Mouse (Mus musculus): ENCODE measurements around the gene Snrnp27. TPM values are rescaled to one million over a fixed set of nuclear protein-coding genes. Genes with fewer than 3 reads are reported as not detected.

The Snrnp27 gene
- total RNA-seq, 1 experiment: 58.3 TPM

- H3K4me3 ChIP-seq (ENCODE audit: insufficient read depth in 1 of 2, low read depth in 1 of 2, low read length in 2 of 2, poor library complexity in 1 of 2, severe bottlenecking in 1 of 2): no peak overlapping the region
- TF ChIP-seq HCFC1 (IDR thresholded peaks at IDR 0.05; ENCODE audit: borderline replicate concordance, insufficient read depth, low read length): no peak
- no peak for TF ChIP-seq MAFK (IDR thresholded peaks at IDR 0.05; ENCODE audit: insufficient read depth, low read depth, low read length)
- TF ChIP-seq ZNF384 (IDR thresholded peaks at IDR 0.05; ENCODE audit: low read depth, low read length): no peak
- no peak for TF ChIP-seq CHD2 (IDR thresholded peaks at IDR 0.05; ENCODE audit: low read depth, low read length)
- no peak for TF ChIP-seq ZC3H11A (IDR thresholded peaks at IDR 0.05; ENCODE audit: borderline replicate concordance, low read depth, low read length)
- H3K27ac ChIP-seq (ENCODE audit: insufficient read depth, low read depth, low read length, poor library complexity, severe bottlenecking): no peak overlapping the region
- in situ Hi-C loops (cut with MboI; ENCODE audit: low sequenced_read_pairs in 2 of 2, unreplicated experiment in 2 of 2): no loop called here
- H3K36me3 ChIP-seq (ENCODE audit: control insufficient read depth, insufficient read depth, low read length, poor library complexity, severe bottlenecking): peaks cover 6% of the 10 kb centered on the region; the same call in 1 of the 2 replicates
- H3K9ac ChIP-seq (ENCODE audit: insufficient read depth, low read depth, low read length, poor library complexity, severe bottlenecking): no peak overlapping the region
- DNase-seq (ENCODE audit: low read depth, low spot score): no peak
- H3K4me1 ChIP-seq (ENCODE audit: control insufficient read depth in 2 of 2, insufficient read depth in 2 of 2, low read length in 2 of 2, poor library complexity in 1 of 2): peaks cover 2 to 4% of the 10 kb centered on the region in 2 experiments; a peak in 2 of 4 replicates
- no peaks in the 10 kb centered on the region for H3K9me3 ChIP-seq (ENCODE audit: control insufficient read depth, insufficient read depth, low read depth, low read length)
Observed at GRCm38 (mm10) chr6:86667061-86667460, 17.3 kb downstream of the Snrnp27 start.

- no peak overlapping the region for H3K9ac ChIP-seq (ENCODE audit: insufficient read depth, low read depth, low read length, poor library complexity, severe bottlenecking)
- H3K9me3 ChIP-seq (ENCODE audit: control insufficient read depth, insufficient read depth, low read depth, low read length): no peaks in the 10 kb centered on the region
- in situ Hi-C loops (cut with MboI; ENCODE audit: low sequenced_read_pairs in 2 of 2, unreplicated experiment in 2 of 2): no loop called here
- no peak for DNase-seq (ENCODE audit: low read depth, low spot score)
- TF ChIP-seq MAFK (IDR thresholded peaks at IDR 0.05; ENCODE audit: insufficient read depth, low read depth, low read length): no peak
- TF ChIP-seq HCFC1 (IDR thresholded peaks at IDR 0.05; ENCODE audit: borderline replicate concordance, insufficient read depth, low read length): no peak
- no peak for TF ChIP-seq CHD2 (IDR thresholded peaks at IDR 0.05; ENCODE audit: low read depth, low read length)
- H3K4me1 ChIP-seq (ENCODE audit: control insufficient read depth in 2 of 2, insufficient read depth in 2 of 2, low read length in 2 of 2, poor library complexity in 1 of 2): peaks cover 2 to 4% of the 10 kb centered on the region in 2 experiments; a peak in 2 of 4 replicates
- H3K4me3 ChIP-seq (ENCODE audit: insufficient read depth in 1 of 2, low read depth in 1 of 2, low read length in 2 of 2, poor library complexity in 1 of 2, severe bottlenecking in 1 of 2): no peak overlapping the region
- H3K27ac ChIP-seq (ENCODE audit: insufficient read depth, low read depth, low read length, poor library complexity, severe bottlenecking): no peak overlapping the region
- H3K36me3 ChIP-seq (ENCODE audit: control insufficient read depth, insufficient read depth, low read length, poor library complexity, severe bottlenecking): peaks cover 4% of the 10 kb centered on the region; the same call in 1 of the 2 replicates
Observed at GRCm38 (mm10) chr6:86665560-86666307, 18.6 kb downstream of the Snrnp27 start.

GRCm38 (mm10) chr6:86665076-86665475 lies 19.2 kb downstream of the Snrnp27 start:
- peaks cover 4% of the 10 kb centered on the region in 2 experiments; a peak in 2 of 4 replicates for H3K4me1 ChIP-seq (ENCODE audit: control insufficient read depth in 2 of 2, insufficient read depth in 2 of 2, low read length in 2 of 2, poor library complexity in 1 of 2)
- no peak for DNase-seq (ENCODE audit: low read depth, low spot score)
- no peak overlapping the region for H3K4me3 ChIP-seq (ENCODE audit: insufficient read depth in 1 of 2, low read depth in 1 of 2, low read length in 2 of 2, poor library complexity in 1 of 2, severe bottlenecking in 1 of 2)
- H3K9ac ChIP-seq (ENCODE audit: insufficient read depth, low read depth, low read length, poor library complexity, severe bottlenecking): no peak overlapping the region
- no peak overlapping the region for H3K27ac ChIP-seq (ENCODE audit: insufficient read depth, low read depth, low read length, poor library complexity, severe bottlenecking)
- no peak for TF ChIP-seq CHD2 (IDR thresholded peaks at IDR 0.05; ENCODE audit: low read depth, low read length)
- no peak for TF ChIP-seq HCFC1 (IDR thresholded peaks at IDR 0.05; ENCODE audit: borderline replicate concordance, insufficient read depth, low read length)
- no peak for TF ChIP-seq MAFK (IDR thresholded peaks at IDR 0.05; ENCODE audit: insufficient read depth, low read depth, low read length)
- no peak for TF ChIP-seq ZC3H11A (IDR thresholded peaks at IDR 0.05; ENCODE audit: borderline replicate concordance, low read depth, low read length)
- H3K36me3 ChIP-seq (ENCODE audit: control insufficient read depth, insufficient read depth, low read length, poor library complexity, severe bottlenecking): peaks cover 4% of the 10 kb centered on the region; the same call in 1 of the 2 replicates
- in situ Hi-C loops (cut with MboI; ENCODE audit: low sequenced_read_pairs in 2 of 2, unreplicated experiment in 2 of 2): no loop called here
- H3K9me3 ChIP-seq (ENCODE audit: control insufficient read depth, insufficient read depth, low read depth, low read length): no peaks in the 10 kb centered on the region

GRCm38 (mm10) chr6:86660161-86660877 lies 24.0 kb downstream of the Snrnp27 start:
- peaks cover 4% of the 10 kb centered on the region; the same call in 1 of the 2 replicates for H3K36me3 ChIP-seq (ENCODE audit: control insufficient read depth, insufficient read depth, low read length, poor library complexity, severe bottlenecking)
- H3K27ac ChIP-seq (ENCODE audit: insufficient read depth, low read depth, low read length, poor library complexity, severe bottlenecking): no peak overlapping the region
- peaks cover 0 to 4% of the 10 kb centered on the region in 2 experiments; a peak in 1 of 4 replicates for H3K4me1 ChIP-seq (ENCODE audit: control insufficient read depth in 2 of 2, insufficient read depth in 2 of 2, low read length in 2 of 2, poor library complexity in 1 of 2)
- in situ Hi-C loops (cut with MboI; ENCODE audit: low sequenced_read_pairs in 2 of 2, unreplicated experiment in 2 of 2): no loop called here
- no peak for DNase-seq (ENCODE audit: low read depth, low spot score)
- H3K9ac ChIP-seq (ENCODE audit: insufficient read depth, low read depth, low read length, poor library complexity, severe bottlenecking): no peak overlapping the region
- no peaks in the 10 kb centered on the region for H3K9me3 ChIP-seq (ENCODE audit: control insufficient read depth, insufficient read depth, low read depth, low read length)
- H3K4me3 ChIP-seq (ENCODE audit: insufficient read depth in 1 of 2, low read depth in 1 of 2, low read length in 2 of 2, poor library complexity in 1 of 2, severe bottlenecking in 1 of 2): no peak overlapping the region
- TF ChIP-seq CHD2 (IDR thresholded peaks at IDR 0.05; ENCODE audit: low read depth, low read length) (no peak), ZC3H11A (IDR thresholded peaks at IDR 0.05; ENCODE audit: borderline replicate concordance, low read depth, low read length) (no peak), MAFK (IDR thresholded peaks at IDR 0.05; ENCODE audit: insufficient read depth, low read depth, low read length) (no peak), ZNF384 (IDR thresholded peaks at IDR 0.05; ENCODE audit: low read depth, low read length) (no peak), HCFC1 (IDR thresholded peaks at IDR 0.05; ENCODE audit: borderline replicate concordance, insufficient read depth, low read length) (no peak)

Measured in ES-E14 (cell line).